Mouse (Mus musculus) heart, adult 18-20 months (tissue): ENCODE measurements around the gene Hesx1. TPM values are rescaled to one million over a fixed set of nuclear protein-coding genes. Genes with fewer than 3 reads are reported as not detected.

Experiments
- total RNA-seq, 2 experiments: library from RNA; stranded (reverse); gene quantifications; 2 replicates each; pipeline ENCODE4 v1.2.3; 2021

Hesx1 gene
- total RNA-seq, 2 experiments from 2014 or later: not detected

Other genes starting within 250 kb of the Hesx1 start
- 100 to 1,000 TPM; 101 to 106 TPM for gene Asb14, start 99.9 kb upstream of the Hesx1 start, total RNA-seq
- 10 to 100 TPM; 13.9 to 16.6 TPM for gene Appl1, start 23.2 kb upstream of the Hesx1 start, total RNA-seq
- 1 to 10 TPM; 3.7 to 4.1 TPM for gene Il17rd, start 44.5 kb downstream of the Hesx1 start, total RNA-seq
- gene Arhgef3, start 120.5 kb downstream of the Hesx1 start, total RNA-seq: 10 to 100 TPM; 24.5 to 26.1 TPM